Mouse (Mus musculus) brain, embryonic 14.5 days (tissue): ENCODE data around the gene Tbc1d24.

Experiments
- CTCF ChIP-seq: fragments of 200-500 bp; IDR thresholded peaks from 2 replicates; pipeline ENCODE4 v1.5.1; 2012; ENCODE audit warnings: inconsistent platforms, mild to moderate bottlenecking, moderate library complexity, borderline replicate concordance; ENCODE audit not compliant: insufficient read depth, insufficient read length; ENCODE audit errors: extremely low read depth
- POLR2A ChIP-seq: fragments of 200-500 bp; IDR thresholded peaks from 2 replicates; pipeline ENCODE4 v1.6.1; 2012; ENCODE audit warnings: mild to moderate bottlenecking, inconsistent platforms, borderline replicate concordance; ENCODE audit not compliant: poor library complexity, insufficient read depth, insufficient read length, severe bottlenecking; ENCODE audit errors: extremely low read depth

DNA sequence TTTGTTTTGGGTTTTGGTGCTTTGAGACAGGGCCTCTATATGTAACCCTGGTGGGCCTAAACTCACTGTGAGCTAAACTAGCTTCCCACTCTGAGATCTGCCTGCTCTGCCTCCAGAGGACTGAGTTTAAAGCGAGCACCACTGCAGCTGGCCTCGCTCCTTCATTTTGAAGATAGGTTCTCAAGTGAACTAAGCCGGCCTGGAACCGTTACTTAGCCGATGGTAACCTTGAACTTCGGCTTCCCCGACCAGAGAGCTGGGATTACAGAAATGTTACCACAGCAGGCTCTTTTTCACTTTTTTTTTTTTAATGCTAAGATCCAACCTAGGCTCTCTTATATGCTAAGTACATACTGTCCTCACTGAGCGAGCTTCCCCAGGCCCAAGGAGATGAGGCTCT lies 12.1 kb downstream of the Tbc1d24 start:
- TF ChIP-seq CTCF (no peak), POLR2A (no peak)
